Mouse (Mus musculus) small intestine, adult 2 months (tissue): ENCODE measurements around the gene Caprin1. TPM values are rescaled to one million over a fixed set of nuclear protein-coding genes. Genes with fewer than 3 reads are reported as not detected.
A peak's percentile ranks its signal among the peaks of the same experiment; 100 is the strongest.

Experiments
- H3K27ac ChIP-seq: fragments of 200-500 bp; 2 replicates; pipeline ENCODE4 v1.5.1; 2012; ENCODE audit warnings: low read depth, low read length, control low read depth, inconsistent platforms; ENCODE audit not compliant: insufficient read depth
- H3K27me3 ChIP-seq: fragments of 200-500 bp; 2 replicates; pipeline ENCODE4 v1.6.1; 2012; ENCODE audit warnings: mild to moderate bottlenecking, moderate library complexity, low read length, inconsistent platforms; ENCODE audit not compliant: control insufficient read depth, insufficient read depth
- H3K36me3 ChIP-seq: fragments of 200-500 bp; 2 replicates; pipeline ENCODE4 v1.6.1; 2012; ENCODE audit warnings: mild to moderate bottlenecking, low read length, control low read depth, inconsistent platforms; ENCODE audit not compliant: control insufficient read depth, insufficient read depth
- H3K4me1 ChIP-seq: fragments of 200-500 bp; 2 replicates; pipeline ENCODE4 v1.6.1; 2012; ENCODE audit warnings: low read length, inconsistent platforms, mixed read lengths; ENCODE audit not compliant: control insufficient read depth, insufficient read depth, insufficient read length
- H3K4me3 ChIP-seq: fragments of 200-500 bp; 2 replicates; pipeline ENCODE4 v1.5.1; 2012; ENCODE audit warnings: low read depth, mild to moderate bottlenecking, control low read depth, inconsistent platforms, low read length, moderate library complexity
- CTCF ChIP-seq: fragments of 200-500 bp; IDR thresholded peaks from 2 replicates; pipeline ENCODE4 v1.5.1; 2012; ENCODE audit warnings: low read depth, mild to moderate bottlenecking, control low read depth, inconsistent platforms, low read length, moderate library complexity, mixed read lengths; ENCODE audit not compliant: insufficient replicate concordance, insufficient read length; ENCODE audit errors: extremely low read depth
- POLR2A ChIP-seq: fragments of 200-500 bp; IDR thresholded peaks from 2 replicates; pipeline ENCODE4 v1.6.1; 2012; ENCODE audit warnings: low read depth, mild to moderate bottlenecking, control low read depth, inconsistent platforms, low read length, moderate library complexity
- WGBS: fragments of 180-500 bp; shearing (Covaris S2); methylation state at CpG from one replicate; pipeline ENCODE4 v1.1.7; 2018; 5-methylcytosine and 5-hydroxymethylcytosine counted together
- polyA plus RNA-seq: library from polyadenylated mRNA; depleted of rRNA; stranded (reverse); fragments of >200 nt; gene quantifications from 2 replicates; pipeline ENCODE4 v1.2.3, GENCODE M21; 2012; rRNA removed

Gene Caprin1
- polyA plus RNA-seq: 69.9 and 90.0 TPM in 2 replicates

DNA sequence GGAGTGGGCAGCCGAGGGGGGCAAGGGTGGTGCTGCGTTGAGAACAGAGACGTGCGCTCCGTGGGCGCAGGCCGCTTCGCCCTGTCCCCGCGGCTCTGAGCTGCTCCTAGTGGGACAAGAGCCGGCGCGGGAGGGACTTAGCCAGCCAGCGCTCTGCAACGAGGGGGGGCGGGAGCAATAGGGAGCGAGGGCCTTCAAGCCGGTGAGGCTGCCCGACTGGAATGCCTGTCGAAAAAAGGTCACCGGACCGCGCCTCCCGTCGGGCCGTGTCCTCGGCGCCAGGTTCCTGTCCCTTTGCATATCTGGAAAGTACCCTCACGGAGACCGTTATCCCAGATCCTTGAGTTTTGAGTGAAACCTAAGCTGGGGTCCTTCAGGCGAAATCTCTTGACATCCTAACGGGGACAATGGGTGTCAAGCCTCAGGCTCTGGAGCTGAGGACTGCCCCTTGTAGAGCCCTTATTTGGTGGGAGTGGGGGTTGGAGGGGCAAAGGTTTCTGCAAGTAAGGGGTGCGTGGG, at the start of gene Caprin1:
Caprin1 (minus strand) TSS at position 159 of the 519 bp plus-strand sequence.
- H3K4me3 ChIP-seq: peak within 1 kb of the TSS; percentile 91

DNA sequence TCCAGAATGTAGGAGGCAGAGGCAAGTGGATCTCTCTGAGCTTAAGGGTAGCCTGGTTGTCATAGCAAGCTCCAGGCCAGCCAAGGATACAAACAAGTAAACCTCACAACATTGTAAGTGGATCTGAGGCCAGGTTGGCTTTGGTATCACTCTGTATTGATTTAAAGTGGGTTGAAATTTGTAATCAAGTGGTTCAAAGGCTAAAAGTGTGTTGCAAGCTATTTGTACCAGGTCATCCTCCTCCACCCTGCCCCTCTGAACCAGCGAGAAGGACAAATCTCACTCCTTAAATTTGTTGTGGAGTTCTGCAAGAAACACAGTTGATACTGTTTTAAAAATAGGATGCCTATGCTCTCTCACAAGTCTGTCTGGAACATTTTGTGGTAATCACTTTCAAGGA, 49.4 kb upstream of the Caprin1 start:
- TF ChIP-seq POLR2A: no peak
- no peak for TF ChIP-seq CTCF

More for the DNA sequence above, at the start of gene Caprin1:
- WGBS: 1% methylated on average over 33 of the region's 33 CpGs
- no peaks in the 10 kb centered on the region for H3K27me3 ChIP-seq
- peaks cover 6% of the 10 kb centered on the region for H3K36me3 ChIP-seq
- TF ChIP-seq POLR2A (peak; percentile 71), CTCF (no peak)
- H3K27ac ChIP-seq: peak within 1 kb of the TSS; percentile 99
- H3K4me1 ChIP-seq: peaks cover 4% of the 10 kb centered on the region; the same call in 1 of the 2 replicates

DNA sequence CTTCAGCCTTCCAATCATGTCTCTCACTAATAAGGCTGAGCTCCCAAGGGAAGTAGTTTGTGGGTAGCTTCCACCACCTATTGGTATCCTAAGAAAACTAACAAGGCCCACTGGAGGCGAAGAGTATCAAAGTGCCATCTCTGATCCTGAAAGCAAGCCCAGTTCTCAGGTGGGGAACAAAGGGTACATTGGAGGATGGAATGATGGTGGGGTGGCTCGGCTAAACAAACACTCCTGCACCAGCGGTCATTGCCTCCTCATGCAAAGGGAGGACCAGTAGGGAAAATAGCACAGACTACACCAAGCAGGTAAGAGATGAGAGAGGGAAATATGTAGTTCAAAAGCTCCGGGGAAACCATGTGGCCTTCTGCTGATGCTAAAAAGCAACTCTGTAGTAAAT, 48.8 kb upstream of the Caprin1 start:
- TF ChIP-seq CTCF (no peak), POLR2A (no peak)
- Histone ChIP-seq H3K4me3 (no peak overlapping the region), H3K27ac (no peak overlapping the region), H3K27me3 (no peaks in the 10 kb centered on the region), H3K4me1 (no peaks in the 10 kb centered on the region), H3K36me3 (no peaks in the 10 kb centered on the region)
- 85% methylated on average over 4 of the region's 4 CpGs for WGBS

More for the DNA sequence above, 49.4 kb upstream of the Caprin1 start:
- Histone ChIP-seq H3K4me1 (no peaks in the 10 kb centered on the region), H3K27ac (no peak overlapping the region), H3K4me3 (no peak overlapping the region), H3K27me3 (no peaks in the 10 kb centered on the region), H3K36me3 (no peaks in the 10 kb centered on the region)
- 87% methylated on average over 1 of the region's 1 CpGs for WGBS

DNA sequence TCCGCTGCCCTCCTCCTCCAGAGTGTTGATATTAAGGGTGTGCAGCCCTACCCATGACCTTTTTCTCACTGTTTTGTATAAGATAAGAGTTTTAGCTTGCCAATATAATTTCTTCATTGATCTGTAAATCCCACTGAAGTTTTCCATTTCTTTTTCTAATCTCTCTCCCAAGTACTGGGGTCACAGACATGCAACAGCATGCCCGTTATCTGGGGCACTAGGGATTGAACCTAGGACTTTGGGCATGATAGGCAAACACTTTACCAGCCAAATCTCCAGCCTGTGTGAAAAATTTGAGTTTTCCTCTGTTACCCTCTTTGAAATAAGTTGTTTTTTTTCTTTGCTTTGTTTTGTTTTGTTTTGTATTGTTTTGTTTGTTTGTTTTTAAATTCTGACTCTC, 46.6 kb upstream of the Caprin1 start:
- WGBS: 85% methylated on average over 2 of the region's 2 CpGs
- H3K27me3 ChIP-seq: no peaks in the 10 kb centered on the region
- TF ChIP-seq CTCF (no peak), POLR2A (no peak)
- H3K4me1 ChIP-seq: no peaks in the 10 kb centered on the region
- no peak overlapping the region for H3K27ac ChIP-seq
- H3K36me3 ChIP-seq: no peaks in the 10 kb centered on the region
- H3K4me3 ChIP-seq: no peak overlapping the region

DNA sequence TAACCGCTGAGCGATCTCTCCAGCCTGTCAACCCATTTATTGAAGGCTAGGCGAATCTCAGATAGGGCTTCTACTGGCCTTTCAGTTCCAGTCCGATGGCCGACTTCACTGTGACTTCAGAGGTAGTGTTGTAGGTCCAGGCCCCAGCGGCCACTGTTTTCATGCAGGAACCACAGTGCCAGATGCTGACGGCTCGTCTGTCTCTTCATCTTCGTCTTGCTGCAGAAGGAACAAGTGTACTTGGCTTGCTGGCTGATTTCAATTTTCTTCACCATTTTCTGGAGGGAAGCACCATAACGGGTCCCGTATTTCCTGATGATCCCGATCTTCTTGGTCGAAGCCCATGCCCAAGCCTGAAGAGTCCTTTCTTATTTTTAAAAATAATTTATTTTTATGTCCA, 45.9 kb upstream of the Caprin1 start:
- WGBS: 97% methylated on average over 13 of the region's 13 CpGs
- no peak overlapping the region for H3K4me3 ChIP-seq
- no peak for TF ChIP-seq CTCF
- no peak for TF ChIP-seq POLR2A
- H3K36me3 ChIP-seq: no peaks in the 10 kb centered on the region
- H3K27ac ChIP-seq: no peak overlapping the region
- no peaks in the 10 kb centered on the region for H3K27me3 ChIP-seq
- H3K4me1 ChIP-seq: no peaks in the 10 kb centered on the region

DNA sequence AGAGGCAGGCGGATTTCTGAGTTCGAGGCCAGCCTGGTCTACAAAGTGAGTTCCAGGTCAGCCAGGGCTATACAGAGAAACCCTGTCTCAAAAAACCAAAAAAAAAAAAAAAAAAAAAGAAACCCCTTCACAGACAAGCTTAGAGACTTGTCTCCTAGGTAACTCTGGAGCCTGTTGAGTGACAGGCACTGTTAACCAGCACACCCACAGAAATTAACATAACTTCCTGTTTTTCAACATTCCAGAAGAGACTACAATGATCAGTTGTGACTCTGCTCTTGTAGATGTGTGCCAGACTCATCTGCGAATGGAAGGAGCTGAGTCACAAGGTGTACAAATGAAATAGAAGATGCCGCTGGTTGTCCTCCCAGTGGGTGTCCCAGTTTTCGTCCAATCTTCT, 44.9 kb upstream of the Caprin1 start:
- TF ChIP-seq POLR2A: no peak
- no peak for TF ChIP-seq CTCF
- Histone ChIP-seq H3K4me3 (no peak overlapping the region), H3K27ac (no peak overlapping the region), H3K4me1 (no peaks in the 10 kb centered on the region), H3K36me3 (no peaks in the 10 kb centered on the region), H3K27me3 (no peaks in the 10 kb centered on the region)
- WGBS: 88% methylated on average over 5 of the region's 5 CpGs

DNA sequence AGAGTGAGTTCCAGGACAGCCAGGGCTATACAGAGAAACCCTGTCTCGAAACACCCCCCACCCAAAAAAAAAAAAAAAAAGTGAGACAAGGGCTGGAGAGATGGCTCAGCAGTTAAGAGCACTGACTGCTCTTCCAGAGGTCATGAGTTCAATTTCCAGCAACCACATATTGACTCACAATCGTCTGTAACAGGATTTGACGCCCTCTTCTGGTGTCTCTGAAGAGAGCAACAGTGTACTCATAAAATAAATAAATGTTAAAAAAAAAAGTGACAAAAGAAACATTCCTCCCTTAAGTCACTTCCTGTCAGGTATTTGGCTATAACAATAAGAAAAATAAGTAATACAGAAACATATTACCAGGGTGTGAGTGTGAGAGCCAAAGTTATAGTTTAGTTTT, 41.0 kb upstream of the Caprin1 start:
- peaks cover 2% of the 10 kb centered on the region; the same call in 1 of the 2 replicates for H3K4me1 ChIP-seq
- TF ChIP-seq CTCF: no peak
- no peak for TF ChIP-seq POLR2A
- 50% methylated on average over 3 of the region's 3 CpGs for WGBS
- no peak overlapping the region for H3K4me3 ChIP-seq
- no peaks in the 10 kb centered on the region for H3K27me3 ChIP-seq
- H3K36me3 ChIP-seq: no peaks in the 10 kb centered on the region
- no peak overlapping the region for H3K27ac ChIP-seq

DNA sequence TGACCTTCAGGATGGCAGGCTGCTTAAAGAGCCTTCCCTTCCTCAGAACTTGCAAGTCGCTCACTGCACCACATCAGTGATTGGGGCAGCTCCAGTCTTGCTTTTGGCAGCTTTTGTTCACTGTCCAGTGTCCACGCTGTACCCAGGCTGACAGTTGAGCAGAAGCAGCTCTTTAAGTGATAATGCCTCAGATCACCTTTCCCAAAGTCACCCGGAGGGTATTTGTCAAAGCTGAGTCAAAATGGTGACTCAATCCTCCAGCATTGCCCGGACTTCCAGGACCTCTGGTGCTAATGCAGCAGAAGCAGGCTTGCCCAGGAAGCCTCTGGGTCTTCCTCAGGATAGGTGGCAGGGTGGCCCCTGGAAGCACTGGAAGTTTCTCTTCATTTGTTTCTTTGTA, 39.7 kb upstream of the Caprin1 start:
- H3K36me3 ChIP-seq: no peaks in the 10 kb centered on the region
- H3K4me3 ChIP-seq: no peak overlapping the region
- peaks cover 2% of the 10 kb centered on the region; the same call in 1 of the 2 replicates for H3K4me1 ChIP-seq
- no peaks in the 10 kb centered on the region for H3K27me3 ChIP-seq
- H3K27ac ChIP-seq: no peak overlapping the region
- TF ChIP-seq CTCF (no peak), POLR2A (no peak)
- 83% methylated on average over 4 of the region's 4 CpGs for WGBS
